Mouse (Mus musculus) heart, embryonic 15.5 days (tissue): ENCODE data around the gene Ube2n. TPM values are rescaled to one million over a fixed set of nuclear protein-coding genes. Genes with fewer than 3 reads are reported as not detected.

Experiments
- ATAC-seq: fragments of 200-750 bp; cut with Nextera tagmentation; replicated peaks from 2 replicates; pipeline ENCODE4 v1.8.0; 2017; ENCODE audit warnings: low read depth, moderate TSS enrichment; ENCODE audit not compliant: insufficient number of reproducible peaks, insufficient read depth, low FRiP score
- H3K27ac ChIP-seq: fragments of 300-500 bp; sonication (generic); 2 replicates; pipeline ENCODE4 v1.5.1; 2015; ENCODE audit warnings: mild to moderate bottlenecking, inconsistent platforms
- H3K27me3 ChIP-seq: fragments of 300-500 bp; sonication (generic); 2 replicates; pipeline ENCODE4 v1.6.1; 2015; ENCODE audit warnings: inconsistent platforms
- H3K36me3 ChIP-seq: fragments of 300-500 bp; sonication (generic); 2 replicates; pipeline ENCODE4 v1.6.1; 2015; ENCODE audit warnings: mild to moderate bottlenecking, inconsistent platforms
- H3K4me1 ChIP-seq: fragments of 300-500 bp; sonication (generic); replicated peaks from 2 replicates; pipeline ENCODE4 v1.6.1; 2015; ENCODE audit warnings: inconsistent platforms
- H3K4me2 ChIP-seq: fragments of 300-500 bp; sonication (generic); 2 replicates; pipeline ENCODE4 v1.6.1; 2015; ENCODE audit warnings: inconsistent platforms, mild to moderate bottlenecking, moderate library complexity
- H3K4me3 ChIP-seq: fragments of 300-500 bp; sonication (generic); 2 replicates; pipeline ENCODE4 v1.5.1; 2015; ENCODE audit warnings: mild to moderate bottlenecking, inconsistent platforms
- H3K9ac ChIP-seq: fragments of 300-500 bp; sonication (generic); 2 replicates; pipeline ENCODE4 v1.6.1; 2015; ENCODE audit warnings: mild to moderate bottlenecking, inconsistent platforms
- H3K9me3 ChIP-seq: fragments of 300-500 bp; sonication (generic); replicated peaks from 2 replicates; pipeline ENCODE4 v1.6.1; 2016; ENCODE audit warnings: inconsistent platforms
- WGBS: fragments of 180-500 bp; shearing (Covaris S2); methylation state at CpG from one replicate; pipeline ENCODE4 v1.1.7; 2015; ENCODE audit warnings: mixed read lengths; 5-methylcytosine and 5-hydroxymethylcytosine counted together
- polyA plus RNA-seq: library from polyadenylated mRNA; unstranded; fragments of >200 nt; fragmentation: Nextera tagmentation; extraction: Ambion mirVana; gene quantifications from 2 replicates; pipeline ENCODE4 v1.2.1, GENCODE M21; 2015

Ube2n gene
- polyA plus RNA-seq, 1 experiment from 2014 or later = 231 TPM

- H3K4me1 ChIP-seq = peaks cover 10% of the 10 kb centered on the region
- ATAC-seq = no peak
- no peak overlapping the region for H3K4me2 ChIP-seq
- 84% methylated on average over 14 of the region's 14 CpGs for WGBS
- H3K27ac ChIP-seq = no peak overlapping the region
- H3K9me3 ChIP-seq = no peaks in the 10 kb centered on the region
- H3K9ac ChIP-seq = no peak overlapping the region
- H3K27me3 ChIP-seq = no peaks in the 10 kb centered on the region
- no peaks in the 10 kb centered on the region for H3K36me3 ChIP-seq
- H3K4me3 ChIP-seq = no peak overlapping the region
These were observed 11.3 kb upstream of the Ube2n start for GRCm38 (mm10) chr10:95503443-95504235.

DNA sequence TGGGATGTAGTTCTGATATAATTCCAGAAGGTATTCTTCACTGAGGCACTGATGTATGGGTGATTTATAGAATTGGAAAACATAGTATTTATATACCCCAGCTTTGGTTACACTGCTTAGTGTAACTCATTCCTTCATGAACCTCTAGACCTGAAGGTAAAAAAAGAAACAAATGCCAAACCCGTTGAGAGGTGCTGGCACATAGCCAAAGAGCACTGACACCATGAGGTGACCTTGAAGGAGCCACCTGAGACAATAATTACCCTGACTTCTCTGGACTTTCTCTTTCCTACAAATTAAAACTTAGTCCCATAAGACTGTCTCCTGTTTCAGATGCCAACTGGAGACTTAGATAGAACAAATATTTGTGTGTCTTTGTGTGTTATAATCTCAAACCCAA, 10.6 kb upstream of the Ube2n start:
- Histone ChIP-seq H3K27me3 (no peaks in the 10 kb centered on the region), H3K4me1 (peaks cover 10% of the 10 kb centered on the region), H3K27ac (no peak overlapping the region), H3K4me3 (no peak overlapping the region), H3K4me2 (no peak overlapping the region), H3K9ac (no peak overlapping the region), H3K36me3 (no peaks in the 10 kb centered on the region), H3K9me3 (no peaks in the 10 kb centered on the region)
- 20% methylated on average over 1 of the region's 1 CpGs for WGBS
- ATAC-seq = no peak

- Histone ChIP-seq H3K4me3 (no peak overlapping the region), H3K27ac (no peak overlapping the region), H3K9me3 (no peaks in the 10 kb centered on the region), H3K4me1 (no peaks in the 10 kb centered on the region), H3K9ac (no peak overlapping the region), H3K27me3 (no peaks in the 10 kb centered on the region), H3K4me2 (no peak overlapping the region), H3K36me3 (no peaks in the 10 kb centered on the region)
- whole genome bisulfite sequencing = 79% methylated on average over 8 of the region's 8 CpGs
- no peak for ATAC-seq
These were observed 6.8 kb upstream of the Ube2n start for GRCm38 (mm10) chr10:95508126-95508525.

DNA sequence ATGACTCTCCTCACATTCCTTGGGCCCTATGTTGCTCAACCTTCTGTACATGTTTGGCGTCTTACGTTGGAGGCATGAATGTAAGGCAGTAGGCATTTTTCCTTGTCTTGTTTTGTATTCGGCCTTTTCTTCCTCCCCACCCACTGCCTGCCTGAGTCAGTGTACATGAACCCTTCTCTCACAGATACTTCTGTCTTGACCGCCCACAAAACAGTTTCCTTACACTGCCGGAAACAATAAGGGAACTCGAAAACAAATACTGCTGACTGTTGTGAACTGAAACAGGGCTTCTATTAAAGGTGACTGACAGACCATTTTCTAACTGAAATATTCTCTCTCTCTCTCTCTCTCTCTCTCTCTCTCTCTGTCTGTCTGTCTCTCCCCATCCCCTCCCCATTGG, 6.2 kb upstream of the Ube2n start:
- no peaks in the 10 kb centered on the region for H3K27me3 ChIP-seq
- H3K4me2 ChIP-seq = no peak overlapping the region
- H3K36me3 ChIP-seq = no peaks in the 10 kb centered on the region
- no peak overlapping the region for H3K4me3 ChIP-seq
- H3K4me1 ChIP-seq = peaks cover under 1% of the 10 kb centered on the region; the same call in 1 of the 2 replicates
- 71% methylated on average over 6 of the region's 6 CpGs for WGBS
- no peaks in the 10 kb centered on the region for H3K9me3 ChIP-seq
- no peak overlapping the region for H3K27ac ChIP-seq
- H3K9ac ChIP-seq = no peak overlapping the region
- no peak for ATAC-seq

DNA sequence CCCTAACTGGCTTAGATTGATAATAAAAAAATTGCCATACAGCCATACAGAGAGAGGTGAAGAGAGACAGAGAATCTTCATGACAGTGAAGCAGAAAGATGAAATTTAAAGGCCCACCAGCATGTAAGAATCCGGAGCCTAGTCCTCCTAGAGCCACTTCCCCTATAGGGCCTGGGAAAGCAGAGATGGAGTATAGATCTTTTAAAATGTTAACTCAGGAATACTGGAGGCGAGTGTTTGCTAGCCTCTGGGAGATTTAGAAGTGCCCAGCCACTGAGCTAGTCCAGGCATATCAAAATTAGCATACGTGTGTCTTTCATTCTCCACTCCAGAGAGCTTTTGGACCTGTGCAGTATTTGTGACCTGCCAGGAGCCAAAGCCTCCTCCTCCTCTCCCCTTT, 5.7 kb upstream of the Ube2n start:
- H3K4me2 ChIP-seq = no peak overlapping the region
- no peak overlapping the region for H3K9ac ChIP-seq
- no peak overlapping the region for H3K4me3 ChIP-seq
- no peak overlapping the region for H3K27ac ChIP-seq
- 70% methylated on average over 3 of the region's 3 CpGs for WGBS
- peaks cover 5% of the 10 kb centered on the region; the same call in 1 of the 2 replicates for H3K4me1 ChIP-seq
- ATAC-seq = no peak
- H3K36me3 ChIP-seq = no peaks in the 10 kb centered on the region
- H3K9me3 ChIP-seq = no peaks in the 10 kb centered on the region
- no peaks in the 10 kb centered on the region for H3K27me3 ChIP-seq

GRCm38 (mm10) chr10:95512635-95513034, 2.3 kb upstream of the Ube2n start:
- Histone ChIP-seq H3K36me3 (no peaks in the 10 kb centered on the region), H3K4me3 (no peak overlapping the region), H3K9me3 (no peaks in the 10 kb centered on the region), H3K27ac (no peak overlapping the region), H3K4me2 (no peak overlapping the region), H3K4me1 (peaks cover 10% of the 10 kb centered on the region), H3K27me3 (no peaks in the 10 kb centered on the region), H3K9ac (no peak overlapping the region)
- WGBS = 81% methylated on average over 8 of the region's 8 CpGs
- no peak for ATAC-seq

DNA sequence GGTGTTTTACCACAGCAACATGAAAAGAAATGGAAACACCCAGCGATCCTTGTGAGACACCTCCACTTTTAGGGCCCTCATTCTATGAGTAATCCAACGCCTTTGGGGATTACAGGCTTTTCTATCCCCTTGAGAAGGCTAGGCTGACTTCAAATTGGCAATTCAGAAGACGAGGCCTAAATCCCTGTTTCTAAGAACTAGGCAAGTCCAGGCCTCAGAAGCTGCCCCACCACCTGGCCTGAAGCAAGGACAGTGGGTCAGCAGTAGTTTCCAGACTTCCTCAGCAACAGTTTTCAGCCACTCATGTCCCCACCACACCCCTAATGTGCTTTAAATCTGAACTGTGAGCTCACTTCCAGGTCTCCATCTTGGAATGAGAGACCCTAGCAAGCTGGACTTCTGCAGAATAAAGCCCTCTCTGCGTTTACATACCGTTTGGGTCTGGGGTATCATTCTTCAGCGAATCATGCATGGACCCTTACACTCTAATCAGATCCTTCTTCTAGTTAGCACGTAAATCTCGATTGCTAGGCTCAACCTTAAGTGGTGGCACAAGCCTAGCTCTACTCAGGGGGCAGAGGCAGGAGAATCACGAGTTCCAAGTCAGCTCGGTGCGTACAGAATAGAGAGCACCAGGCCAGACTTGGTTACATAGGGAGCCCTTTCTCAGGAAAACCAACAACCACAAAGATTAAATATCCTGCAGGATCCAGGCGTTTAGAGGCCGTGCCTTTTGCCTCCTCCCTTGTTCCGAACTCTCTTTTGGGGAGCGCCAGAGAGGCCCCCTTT, 983 bp upstream of the Ube2n start:
- Histone ChIP-seq H3K27ac (peak overlapping the region; percentile 99), H3K9ac (peak overlapping the region; percentile 95), H3K4me3 (peak overlapping the region; percentile 94), H3K36me3 (no peaks in the 10 kb centered on the region), H3K9me3 (no peaks in the 10 kb centered on the region), H3K4me2 (peak overlapping the region; percentile 62), H3K27me3 (no peaks in the 10 kb centered on the region), H3K4me1 (peaks cover 10% of the 10 kb centered on the region)
- ATAC-seq = no peak
- 33% methylated on average over 15 of the region's 15 CpGs for WGBS

GRCm38 (mm10) chr10:95515293-95515931, 467 bp downstream of the Ube2n start:
- Histone ChIP-seq H3K9ac (peak overlapping the region; percentile 95), H3K27ac (peak overlapping the region; percentile 99), H3K4me1 (peaks cover 14% of the 10 kb centered on the region), H3K4me3 (peak overlapping the region; percentile 94), H3K27me3 (no peaks in the 10 kb centered on the region), H3K9me3 (no peaks in the 10 kb centered on the region), H3K4me2 (peak overlapping the region; percentile 67), H3K36me3 (no peaks in the 10 kb centered on the region)
- WGBS = under 1% methylated on average over 76 of the region's 80 CpGs
- peak; percentile 66 for ATAC-seq

- no peak overlapping the region for H3K27ac ChIP-seq
- H3K36me3 ChIP-seq = no peaks in the 10 kb centered on the region
- no peaks in the 10 kb centered on the region for H3K9me3 ChIP-seq
- H3K27me3 ChIP-seq = no peaks in the 10 kb centered on the region
- ATAC-seq = no peak
- H3K4me1 ChIP-seq = peaks cover 14% of the 10 kb centered on the region
- 89% methylated on average over 6 of the region's 6 CpGs for WGBS
- no peak overlapping the region for H3K4me2 ChIP-seq
- no peak overlapping the region for H3K9ac ChIP-seq
- H3K4me3 ChIP-seq = no peak overlapping the region
These were observed 2.7 kb downstream of the Ube2n start for GRCm38 (mm10) chr10:95517656-95518055.

DNA sequence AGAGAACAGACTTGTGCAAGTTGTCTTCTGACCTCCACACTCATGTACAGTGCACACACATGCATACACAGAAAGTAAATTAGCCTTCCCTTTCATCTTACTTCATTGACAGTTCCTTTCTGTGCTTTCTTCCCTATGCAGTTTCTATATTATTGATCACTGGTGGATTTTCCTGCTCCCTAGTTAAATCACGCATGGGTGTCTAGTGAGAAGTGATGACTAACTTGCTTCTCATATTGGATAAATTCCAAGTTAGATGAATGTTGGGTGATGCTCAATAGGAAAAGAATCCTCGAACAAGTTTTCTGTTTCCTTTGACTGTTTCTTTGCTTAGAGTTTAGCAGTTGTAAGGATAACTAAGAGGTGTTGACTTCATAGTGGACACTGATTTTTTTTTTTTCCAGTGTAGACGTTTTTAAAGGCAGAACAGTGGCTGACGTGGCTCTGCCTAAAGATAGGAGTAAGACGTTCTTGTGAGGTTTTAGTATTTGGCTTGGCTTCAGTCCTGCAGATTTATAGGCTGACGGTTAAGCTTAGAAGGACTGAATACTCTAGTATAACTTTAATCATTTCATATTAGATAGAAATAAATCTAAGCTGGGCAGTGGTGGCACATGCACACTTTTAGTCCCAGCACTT, 10.2 kb downstream of the Ube2n start:
- 43% methylated on average over 6 of the region's 6 CpGs for WGBS
- no peak overlapping the region for H3K4me3 ChIP-seq
- H3K4me2 ChIP-seq = no peak overlapping the region
- H3K4me1 ChIP-seq = peaks cover 27% of the 10 kb centered on the region
- no peaks in the 10 kb centered on the region for H3K36me3 ChIP-seq
- ATAC-seq = no peak
- no peaks in the 10 kb centered on the region for H3K9me3 ChIP-seq
- no peak overlapping the region for H3K9ac ChIP-seq
- no peaks in the 10 kb centered on the region for H3K27me3 ChIP-seq
- H3K27ac ChIP-seq = no peak overlapping the region

DNA sequence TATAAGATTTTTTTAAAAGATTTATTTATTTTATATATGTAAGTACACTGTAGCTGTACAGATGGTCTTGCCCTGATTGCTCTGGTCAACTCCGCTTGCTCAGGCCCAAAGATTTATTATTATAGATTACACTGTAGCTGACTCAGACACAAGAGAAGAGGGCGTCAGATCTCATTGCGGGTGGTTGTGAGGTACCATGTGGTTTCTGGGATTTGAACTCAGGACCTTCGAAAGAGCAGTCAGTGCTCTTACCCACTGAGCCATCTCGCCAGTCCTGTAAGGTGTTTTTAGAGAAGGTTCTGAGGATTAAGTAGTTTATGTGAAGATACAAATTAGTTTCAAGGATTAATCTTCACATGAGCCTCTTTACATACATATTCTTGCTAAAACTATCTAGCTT, 10.9 kb downstream of the Ube2n start:
- Histone ChIP-seq H3K36me3 (no peaks in the 10 kb centered on the region), H3K27ac (no peak overlapping the region), H3K4me3 (no peak overlapping the region), H3K4me2 (no peak overlapping the region), H3K9ac (no peak overlapping the region), H3K27me3 (no peaks in the 10 kb centered on the region), H3K9me3 (no peaks in the 10 kb centered on the region), H3K4me1 (peaks cover 32% of the 10 kb centered on the region)
- 91% methylated on average over 5 of the region's 5 CpGs for WGBS
- ATAC-seq = no peak
